Mouse (Mus musculus) cerebellum, adult (tissue): ENCODE data around the gene Slc6a16.
A peak's percentile ranks its signal among the peaks of the same experiment; 100 is the strongest.

ENCODE experiments used
- ATAC-seq: cut with Nextera tagmentation; 2 replicates; pipeline ENCODE4 v1.9.2; 2017; ENCODE audit warnings: mild to moderate bottlenecking, moderate library complexity, mixed read lengths; ENCODE audit not compliant: insufficient number of reproducible peaks, low FRiP score, low TSS enrichment

Gene Slc6a16

DNA sequence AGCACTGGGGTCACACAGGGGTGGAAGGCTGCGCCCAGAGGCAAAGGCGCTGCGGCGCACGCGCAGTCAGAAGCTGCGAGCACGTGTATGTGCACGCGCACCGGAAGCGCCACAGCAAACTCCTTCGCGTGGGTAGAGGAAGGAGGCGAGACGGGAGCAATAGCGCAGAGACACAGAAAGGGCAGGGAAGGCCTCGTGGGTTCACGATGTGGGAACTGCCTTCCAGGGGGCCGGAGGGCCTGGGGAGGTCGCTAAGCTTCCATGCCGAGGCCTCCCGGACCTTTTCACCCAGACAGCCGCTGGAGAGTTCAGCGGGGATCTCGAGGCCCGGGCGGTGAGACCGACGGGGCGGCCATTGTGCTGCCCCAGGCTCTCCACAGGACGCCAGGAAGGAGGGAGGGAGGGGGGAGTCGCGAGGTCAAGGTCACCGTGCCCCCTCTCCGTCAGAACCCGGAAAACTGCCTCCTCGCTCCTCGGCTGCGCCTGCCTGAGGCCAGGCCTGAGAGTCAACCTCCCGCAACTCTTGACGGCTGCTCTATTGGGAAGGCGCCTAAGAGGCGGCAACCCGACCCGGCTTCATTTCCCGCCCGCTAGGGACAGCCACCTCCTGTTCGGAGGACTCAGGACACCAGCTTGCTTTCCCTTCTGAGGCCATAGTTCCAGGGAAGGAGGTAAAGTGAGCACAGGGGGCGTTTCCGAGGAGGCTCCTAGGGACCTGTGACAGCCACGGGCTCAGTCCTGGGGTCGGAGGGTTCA is at the start of gene Slc6a16:
Gene Slc6a16 (plus strand): TSS at position 453 of the 756 bp plus-strand sequence.
- ATAC-seq = no peak

DNA sequence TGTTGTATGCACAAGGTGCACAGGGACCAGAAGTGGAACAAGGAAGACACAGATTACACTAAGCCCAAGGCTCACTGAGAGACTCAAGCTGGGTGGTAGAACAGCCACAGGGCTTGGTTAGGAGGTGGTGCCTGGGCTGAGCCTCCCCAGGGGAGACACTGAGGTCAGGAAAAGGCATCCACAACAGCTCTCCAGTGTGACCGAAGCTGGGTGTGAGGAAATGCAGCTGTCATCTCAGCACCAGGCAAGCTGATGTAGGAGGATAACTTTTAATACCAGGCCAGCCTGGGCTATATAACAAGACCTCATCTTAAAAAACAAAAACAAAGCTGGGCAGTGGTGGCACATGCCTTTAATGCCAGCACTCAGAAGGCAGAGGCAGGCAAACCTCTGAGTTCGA is 49.7 kb upstream of the Slc6a16 start:
- no peak for ATAC-seq

DNA sequence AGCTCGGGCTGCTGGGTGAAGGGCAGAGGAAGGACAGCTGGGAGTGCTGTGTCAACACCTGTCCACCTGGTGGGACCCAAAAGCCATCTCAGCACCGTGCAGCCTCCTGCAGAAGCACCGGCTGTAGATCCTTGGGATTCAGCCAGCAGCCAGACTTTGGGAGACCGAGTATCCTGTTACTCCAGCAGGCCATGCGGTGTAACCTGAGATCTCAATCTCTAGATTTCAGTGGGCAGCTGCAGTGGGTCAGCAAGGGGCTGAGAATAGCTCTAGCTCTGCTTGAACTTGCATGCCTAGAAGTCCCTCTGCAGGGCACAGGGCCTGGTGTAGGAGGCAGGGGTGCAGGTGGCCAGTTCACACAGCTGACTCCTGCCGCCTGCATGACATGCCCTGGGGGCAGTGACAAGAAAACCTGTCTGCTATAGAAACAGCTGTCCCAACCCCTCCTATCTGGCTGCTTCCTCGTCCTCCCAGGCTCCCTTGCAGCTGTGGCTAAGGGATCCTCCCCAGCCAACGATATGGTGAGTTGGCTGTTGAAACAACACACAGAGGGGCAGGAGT is 49.0 kb upstream of the Slc6a16 start:
- ATAC-seq = peak; percentile 37; the same call in 1 of the 2 replicates

DNA sequence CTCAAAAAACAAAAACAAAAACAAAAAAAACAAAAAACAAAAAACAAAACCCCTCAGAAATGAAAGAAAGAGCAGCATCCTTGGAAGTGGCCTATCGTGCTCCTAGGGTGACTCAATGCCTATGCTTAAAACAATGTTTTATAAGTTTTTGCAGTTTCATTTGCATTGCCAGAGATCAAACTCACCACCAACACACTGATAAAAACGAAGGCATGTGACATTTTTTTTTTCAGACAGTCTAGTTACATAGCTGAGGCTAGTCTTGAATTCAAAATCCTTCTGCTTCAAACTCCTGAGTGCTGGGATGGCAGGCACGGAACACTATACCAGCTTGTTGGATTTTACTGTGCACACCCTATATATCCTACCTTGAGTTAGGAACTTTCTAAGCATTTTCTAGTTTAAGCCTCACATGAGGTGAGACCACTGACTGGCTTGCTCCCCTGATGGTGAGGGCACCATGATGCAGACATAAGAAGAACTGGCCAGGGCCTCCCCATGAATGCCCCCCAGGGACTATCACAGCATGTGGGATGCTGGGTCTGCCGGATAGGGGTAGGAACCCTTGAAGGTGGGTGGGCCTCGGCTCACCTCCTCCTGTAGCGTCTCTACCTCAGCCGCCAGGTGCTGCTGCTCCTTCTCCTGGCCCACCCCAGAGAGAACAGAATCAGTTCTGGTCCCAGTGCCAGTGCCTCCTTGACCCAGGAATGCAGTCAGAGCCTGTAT is 48.1 kb upstream of the Slc6a16 start:
- no peak for ATAC-seq

DNA sequence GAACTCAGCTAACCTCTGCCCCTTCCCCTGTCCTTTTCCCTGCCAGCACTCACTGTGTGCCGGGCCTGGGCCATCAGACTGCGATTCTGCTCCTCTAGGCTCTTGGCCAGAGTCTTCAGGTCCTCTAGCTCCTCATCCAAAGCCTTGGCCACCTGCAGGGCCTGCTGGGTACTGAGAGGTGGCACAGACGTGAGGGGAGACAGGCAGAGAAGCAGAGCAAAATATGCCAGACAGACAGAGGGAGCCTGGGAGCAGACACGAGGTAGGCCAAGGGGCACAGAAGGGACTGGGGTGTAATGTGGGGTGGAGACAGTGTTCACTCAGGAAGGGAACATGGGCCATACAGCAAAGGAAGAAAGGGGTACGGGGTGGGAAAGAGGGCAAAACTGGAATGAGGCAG is 47.5 kb upstream of the Slc6a16 start:
- no peak for ATAC-seq

DNA sequence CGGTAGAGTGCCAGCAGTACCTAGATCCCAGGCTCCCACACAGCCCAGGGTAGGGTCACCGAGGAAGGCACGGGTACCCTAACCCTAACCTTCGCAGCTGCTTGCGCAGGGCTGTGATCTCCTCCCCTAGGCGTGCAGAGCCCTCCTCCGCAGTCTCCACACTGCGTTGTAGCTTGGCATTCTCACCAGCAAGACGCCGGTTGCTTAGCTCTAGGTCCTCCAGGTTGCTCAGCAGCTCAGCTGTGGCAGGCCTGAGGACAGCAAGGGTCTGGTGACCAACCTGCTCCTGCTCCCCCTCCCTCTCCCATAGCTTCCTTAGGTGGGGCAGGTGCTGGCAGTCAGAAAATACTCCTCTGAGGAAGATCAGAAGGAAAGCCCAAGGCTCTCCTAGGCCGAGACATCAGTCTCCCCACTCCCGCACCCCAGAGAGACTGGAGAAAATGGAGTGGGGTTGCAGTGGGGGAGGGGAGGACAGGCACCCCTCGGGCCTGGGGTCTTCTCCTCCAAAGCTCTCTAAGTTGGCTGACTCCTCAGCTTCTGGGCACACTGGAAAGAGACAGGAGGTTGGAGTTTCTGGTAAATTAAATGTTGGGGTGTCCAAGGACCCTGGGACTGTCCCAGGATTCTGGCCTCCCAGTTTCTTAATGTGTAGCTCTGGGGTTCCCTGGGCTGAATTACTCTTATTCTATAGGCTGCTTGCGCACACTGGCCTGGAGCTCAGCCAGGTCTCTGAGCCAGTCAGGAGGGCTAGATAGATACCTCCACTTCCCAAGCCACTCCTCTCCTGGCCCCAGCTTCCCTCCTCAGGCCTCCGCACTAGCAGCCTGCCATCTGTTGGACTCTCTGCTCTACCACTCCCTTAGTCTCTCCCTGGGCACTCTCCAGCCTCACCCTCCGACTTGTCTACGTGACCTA is 46.8 kb upstream of the Slc6a16 start:
- ATAC-seq = peak; percentile 34; the same call in 1 of the 2 replicates

DNA sequence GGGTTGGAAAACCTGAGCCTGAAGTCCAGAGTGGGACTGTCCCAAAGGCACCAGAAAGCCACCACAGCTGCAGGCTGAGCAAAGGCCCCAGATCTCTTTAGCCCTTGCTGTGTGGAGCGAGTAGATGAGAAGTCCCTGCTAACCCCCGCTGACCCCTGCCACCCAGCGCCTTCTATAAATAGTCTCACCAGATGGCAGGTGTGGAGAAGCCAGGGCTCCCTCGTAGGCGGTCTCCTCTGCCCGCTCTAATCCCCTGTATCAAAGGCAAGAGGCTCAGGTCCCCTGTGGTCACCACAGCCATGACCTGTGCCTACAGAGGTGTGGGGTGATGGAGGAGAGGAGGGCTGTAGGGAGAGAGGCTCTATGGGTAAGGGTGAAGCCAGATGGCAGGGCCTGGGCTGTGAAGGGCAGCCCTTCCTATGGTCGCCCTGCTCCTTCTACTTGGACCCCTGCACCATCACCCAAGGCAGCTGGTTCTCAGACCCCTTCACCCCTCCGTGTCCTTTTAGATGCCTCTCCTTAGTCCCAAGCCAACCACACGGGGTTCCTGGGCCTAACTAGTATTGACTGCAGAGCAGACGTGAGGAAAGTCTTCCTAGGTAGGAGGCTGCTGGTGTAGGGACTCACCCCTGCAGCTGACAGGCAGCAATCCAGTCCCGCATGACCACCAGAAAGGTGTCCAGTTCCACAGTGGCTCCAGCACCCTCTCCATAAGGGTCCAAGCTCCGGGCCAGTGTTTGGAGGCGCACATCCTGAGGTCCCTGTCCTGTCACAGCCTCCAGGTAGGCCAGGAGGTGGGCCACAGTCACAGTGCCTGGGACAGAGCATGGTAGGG is 45.3 kb upstream of the Slc6a16 start:
- no peak for ATAC-seq

DNA sequence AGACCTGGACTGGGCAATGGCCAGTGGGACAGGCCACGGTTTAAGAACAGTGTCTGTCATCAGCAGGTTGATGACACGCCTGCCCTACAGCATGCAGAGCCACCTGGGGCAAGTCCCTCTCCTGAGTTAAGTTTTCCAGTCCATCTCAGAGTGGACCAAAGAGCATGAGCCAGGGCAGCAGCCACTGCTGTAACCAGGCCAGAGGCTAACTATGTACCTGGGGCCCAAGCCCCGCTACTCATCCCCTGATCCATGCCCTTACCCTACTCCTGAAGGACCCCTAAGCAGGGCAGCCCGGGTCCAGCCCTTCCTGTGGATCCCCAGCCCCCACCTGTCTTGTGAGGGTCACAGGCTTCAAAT is 44.7 kb upstream of the Slc6a16 start:
- ATAC-seq = no peak

DNA sequence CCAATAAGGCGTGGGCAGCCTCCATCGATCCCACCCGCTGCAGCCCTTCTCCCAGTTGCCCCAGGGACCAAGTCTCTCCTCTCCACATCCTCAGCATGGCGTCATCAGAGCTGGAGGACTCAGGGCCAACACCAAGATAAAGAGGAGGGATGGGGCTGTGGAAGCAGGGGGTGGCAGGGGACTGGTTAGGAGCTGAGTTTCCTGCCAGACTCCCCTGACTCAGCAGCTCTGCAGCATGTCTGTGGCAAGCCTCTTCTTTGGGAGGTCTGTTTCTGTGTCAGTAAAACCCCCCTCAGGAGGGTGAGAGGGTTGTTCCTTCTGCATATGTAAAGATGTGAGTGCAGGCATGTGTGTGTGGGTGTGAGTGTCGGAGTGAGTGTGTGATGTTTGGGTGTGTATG is 43.9 kb upstream of the Slc6a16 start:
- no peak for ATAC-seq

DNA sequence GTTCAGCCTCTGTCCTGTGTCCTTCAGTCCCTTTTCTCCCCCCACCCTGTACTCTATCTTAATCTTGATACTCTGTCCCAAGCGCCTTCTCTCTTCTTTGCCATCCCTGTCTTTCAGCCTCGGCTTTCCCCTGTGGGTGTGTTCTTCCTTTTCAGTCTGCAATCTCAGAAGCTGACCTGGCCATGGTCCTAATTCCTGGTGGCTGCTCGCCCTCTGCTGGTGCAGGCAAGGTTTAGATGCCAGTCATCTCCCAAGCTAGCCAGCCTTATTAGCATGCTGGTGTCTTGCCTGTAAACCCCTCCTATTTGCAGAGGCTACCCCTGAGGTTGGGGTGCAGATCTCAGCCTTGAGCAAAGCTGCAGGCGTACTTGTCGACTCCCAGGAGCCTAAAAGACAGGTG is 42.5 kb upstream of the Slc6a16 start:
- ATAC-seq = peak; percentile 49; the same call in 1 of the 2 replicates

DNA sequence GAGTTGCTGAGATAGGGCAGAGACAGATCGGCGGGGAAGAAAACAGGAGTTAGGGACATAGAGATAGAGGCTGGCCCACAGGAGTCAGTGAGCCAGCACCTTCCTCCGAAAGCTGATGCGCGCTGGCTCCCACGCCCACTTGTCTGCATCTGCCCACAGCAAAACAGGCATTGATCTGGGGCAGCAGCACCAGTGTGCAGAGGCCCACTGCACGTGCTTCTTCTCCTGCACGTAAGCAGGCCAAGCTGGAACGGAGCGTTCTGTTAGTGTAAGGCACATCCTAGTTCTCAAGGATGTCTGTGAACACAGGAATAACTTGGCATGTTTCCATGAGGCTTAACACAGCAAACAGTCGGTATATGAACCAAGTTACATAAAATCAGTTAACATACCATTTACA is 41.9 kb upstream of the Slc6a16 start:
- no peak for ATAC-seq

DNA sequence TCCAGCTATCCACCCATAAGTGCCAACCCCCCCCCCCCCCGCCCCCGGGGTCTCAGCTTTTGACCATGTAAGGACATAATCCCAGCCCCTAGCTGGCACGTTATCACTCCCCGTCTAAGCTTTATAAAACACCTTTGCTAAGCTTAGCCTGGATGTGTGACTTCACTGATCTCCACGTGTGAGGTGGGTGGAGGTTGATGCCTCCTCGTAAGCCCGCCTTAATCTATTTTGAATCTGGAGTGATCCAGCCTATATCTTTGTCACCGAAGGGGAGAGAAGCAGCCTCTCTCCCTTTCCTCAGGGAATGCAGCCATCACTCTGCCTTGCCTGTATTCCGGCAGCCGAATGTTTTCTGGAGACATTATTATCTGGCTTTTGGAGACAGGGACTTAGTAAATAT is 38.2 kb upstream of the Slc6a16 start:
- no peak for ATAC-seq

DNA sequence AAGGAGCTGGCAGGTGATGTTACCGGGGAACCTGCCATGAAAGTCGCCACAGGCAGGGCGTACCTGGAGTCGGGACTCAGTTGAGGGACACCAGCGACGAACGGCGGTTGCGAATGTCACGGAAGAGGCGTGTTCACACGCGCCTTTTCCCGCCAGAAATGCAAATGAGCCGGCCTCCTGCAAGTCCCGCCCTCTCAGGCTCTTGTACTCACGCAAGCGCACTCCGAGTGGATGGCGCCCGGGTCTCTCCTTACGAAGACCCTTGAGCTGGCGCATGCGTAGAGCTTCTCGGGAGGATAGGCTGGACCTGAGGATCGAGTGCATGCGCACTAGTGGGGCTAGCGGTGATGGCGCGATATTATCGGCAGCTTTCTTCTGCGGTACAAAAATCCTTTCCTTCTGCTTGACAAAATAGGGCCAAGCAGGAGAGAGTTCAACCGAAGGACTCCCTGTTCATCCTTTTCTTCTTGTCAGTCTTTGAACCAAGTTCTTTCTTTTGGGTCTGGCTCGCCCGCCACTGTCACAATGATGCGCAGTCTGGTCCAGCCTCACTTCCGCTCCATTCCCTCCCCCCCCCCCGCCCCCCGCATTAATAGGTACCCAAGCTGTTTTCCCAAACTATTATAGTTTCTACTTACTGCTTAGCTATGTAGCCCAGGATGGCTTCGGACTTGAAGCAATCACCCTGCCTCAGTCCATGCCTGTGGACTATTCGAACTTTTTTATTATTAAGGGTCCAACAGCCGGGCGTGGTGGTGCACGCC is 36.3 kb upstream of the Slc6a16 start, which contains the start of gene Ccdc155:
Gene Ccdc155 (minus strand): TSS at position 513 of the 764 bp plus-strand sequence.
- peak; percentile 93 for ATAC-seq

DNA sequence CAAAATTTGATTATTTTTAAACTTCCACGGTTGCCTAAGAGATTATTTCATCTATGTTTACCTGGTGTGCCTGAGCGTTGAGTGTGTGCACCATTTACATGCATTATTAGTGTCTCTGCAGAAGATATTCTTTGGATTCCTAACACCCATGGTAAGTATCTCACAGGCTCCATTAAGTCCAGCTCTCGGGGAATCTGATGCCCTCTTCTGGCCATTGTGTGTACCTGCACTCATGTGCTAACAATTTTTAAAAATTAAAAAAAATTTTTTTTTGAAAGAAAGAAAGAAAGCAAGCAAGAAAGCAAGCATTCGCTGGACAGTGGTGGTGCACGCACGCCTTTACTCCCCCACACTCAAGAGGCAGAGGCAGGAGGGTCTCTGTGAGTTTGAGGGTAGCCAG is 32.6 kb upstream of the Slc6a16 start:
- no peak for ATAC-seq

DNA sequence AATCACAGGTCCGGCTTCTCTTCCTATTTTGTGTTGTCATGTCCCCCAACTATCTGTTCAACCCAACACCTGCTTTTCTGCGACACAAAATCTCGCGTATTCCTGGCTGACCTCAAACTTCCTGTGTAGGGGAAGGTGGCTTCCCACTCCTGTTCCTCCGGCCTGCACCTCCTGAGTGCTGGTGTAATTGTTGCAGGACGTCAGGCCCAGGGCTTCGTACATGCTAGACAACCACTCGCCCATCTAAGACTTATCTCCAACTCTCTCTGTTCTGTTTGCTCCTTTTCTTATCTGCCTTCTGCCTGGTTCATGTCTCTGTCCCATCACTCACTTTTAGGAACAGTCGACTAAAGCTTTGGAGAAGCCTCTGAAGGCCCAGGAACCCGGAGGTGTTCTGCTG is 29.8 kb upstream of the Slc6a16 start:
- no peak for ATAC-seq

DNA sequence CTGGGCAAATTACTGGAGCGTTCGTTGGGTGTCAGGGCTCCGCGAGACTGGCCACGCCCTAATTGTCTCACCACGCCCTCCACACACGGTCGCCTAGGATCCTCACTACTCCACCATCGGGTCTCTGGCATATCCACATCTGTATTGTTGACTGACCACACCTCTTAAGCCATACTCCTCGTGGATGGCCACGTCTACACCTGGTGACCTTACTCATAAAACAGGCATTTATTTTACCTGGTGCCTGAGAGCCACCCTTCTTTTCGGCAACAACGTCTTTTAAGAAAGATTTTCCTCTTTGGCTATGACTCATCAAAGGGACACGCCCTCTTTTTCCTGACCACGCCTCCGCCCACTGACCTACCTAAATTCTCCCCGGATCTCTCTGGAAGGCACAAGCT is 29.0 kb upstream of the Slc6a16 start, which contains the start of gene Dkkl1:
Gene Dkkl1 (minus strand): TSS at position 297 of the 401 bp plus-strand sequence.
- ATAC-seq = no peak

DNA sequence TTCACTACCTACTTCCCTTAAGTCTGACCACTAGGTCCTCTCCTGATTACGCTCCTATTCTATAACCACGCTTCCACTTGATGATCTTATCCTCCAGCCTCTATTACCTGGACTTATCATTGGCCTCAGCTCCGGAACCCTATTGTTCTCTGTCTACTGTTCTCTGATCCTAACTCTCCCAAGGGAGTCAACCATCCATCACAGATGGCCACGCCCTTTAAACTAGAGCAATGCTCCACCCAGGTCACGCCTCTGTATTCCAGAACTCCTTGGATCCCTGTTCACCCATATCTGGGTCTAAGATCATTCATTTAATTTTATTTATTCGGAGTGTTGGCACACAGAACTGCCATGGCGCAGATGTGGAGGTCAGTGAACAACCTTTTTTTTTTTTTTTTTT is 28.5 kb upstream of the Slc6a16 start:
- no peak for ATAC-seq

DNA sequence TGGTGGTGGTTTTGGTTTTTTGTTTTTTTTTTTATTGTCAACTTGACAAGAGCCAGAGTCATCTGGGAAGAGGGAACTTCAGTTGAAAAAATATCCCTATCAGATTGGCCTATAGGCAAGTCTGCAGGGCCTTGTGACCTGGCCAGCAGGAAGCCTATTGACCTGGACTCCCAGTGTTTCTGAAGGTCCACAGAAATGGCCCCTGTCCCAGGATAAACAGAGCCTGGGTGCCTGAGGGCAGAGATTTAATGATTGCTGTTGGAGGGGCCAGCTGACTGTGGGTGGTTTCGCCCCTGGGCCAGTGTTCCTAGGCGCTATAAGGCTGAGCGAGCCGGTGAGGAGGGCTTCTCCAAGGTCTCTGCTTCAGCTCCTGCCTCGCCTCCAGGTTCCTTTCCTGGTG is 27.2 kb upstream of the Slc6a16 start:
- ATAC-seq = no peak
